Mouse (Mus musculus) cerebellum, adult 2 months (tissue): ENCODE measurements around the gene T2.

Source experiments
- CTCF ChIP-seq: fragments of 200-500 bp; IDR thresholded peaks from 2 replicates; pipeline ENCODE4 v1.5.1; 2011; ENCODE audit warnings: low read depth, mild to moderate bottlenecking, control low read depth, low read length, moderate library complexity, borderline replicate concordance; ENCODE audit not compliant: insufficient read depth
- POLR2A ChIP-seq: fragments of 200-500 bp; IDR thresholded peaks from 2 replicates; pipeline ENCODE4 v1.6.1; 2011; ENCODE audit warnings: low read length, control low read depth, borderline replicate concordance; ENCODE audit not compliant: insufficient read depth

DNA sequence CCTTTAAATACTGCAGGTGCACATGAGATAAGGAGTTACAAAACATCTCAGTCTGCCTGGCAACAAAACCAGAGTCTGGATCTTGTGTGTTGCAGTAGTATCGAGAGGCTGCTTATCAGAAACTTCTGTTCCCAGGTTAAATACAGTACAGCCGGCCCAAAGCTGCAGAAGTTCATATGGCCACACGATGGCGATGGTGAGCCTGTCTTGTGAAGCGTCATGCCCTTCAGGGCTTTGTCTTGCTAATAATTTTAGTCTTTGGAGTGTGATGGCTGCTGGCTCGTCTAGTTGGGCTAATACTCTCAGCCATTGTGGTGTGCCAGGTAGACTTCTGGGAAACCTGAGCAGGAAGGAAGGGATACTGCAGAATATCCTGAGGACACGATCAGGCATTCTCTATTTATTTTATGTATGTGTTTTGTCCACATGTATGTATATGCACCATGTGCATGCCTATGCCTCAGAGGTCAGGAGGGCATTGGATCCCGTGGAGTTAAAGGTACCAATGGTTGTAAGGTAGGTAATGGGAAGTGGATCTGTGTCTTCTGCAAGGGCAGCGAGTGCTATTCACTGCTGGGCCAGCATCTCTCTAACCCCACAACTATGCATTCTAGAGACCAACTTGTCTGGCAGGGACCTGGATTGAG, 107.8 kb downstream of the T2 start:
- TF ChIP-seq CTCF, result peak; percentile 95
- TF ChIP-seq POLR2A, result no peak
